Mouse (Mus musculus) liver, embryonic 14.5 days (tissue): ENCODE measurements around the gene St5. TPM values are rescaled to one million over a fixed set of nuclear protein-coding genes. Genes with fewer than 3 reads are reported as not detected.

Experiments used
- ATAC-seq: fragments of 200-750 bp; cut with Nextera tagmentation; 2 replicates; pipeline ENCODE4 v1.8.0; 2017; ENCODE audit warnings: moderate number of reproducible peaks, mild to moderate bottlenecking, moderate library complexity; ENCODE audit not compliant: insufficient read depth
- DNase-seq, 3 experiments: peaks; one replicate each; pipeline ENCODE4 v3.0.0-alpha.2; 2012 to 2013; ENCODE audit warnings: low read depth in 3 of 3, low spot score in 3 of 3
- H3K27ac ChIP-seq: fragments of 300-500 bp; sonication (generic); 2 replicates; pipeline ENCODE4 v1.5.1; 2014; ENCODE audit warnings: moderate library complexity, mild to moderate bottlenecking, control low read depth, inconsistent platforms
- H3K27me3 ChIP-seq: fragments of 300-500 bp; sonication (generic); 2 replicates; pipeline ENCODE4 v1.6.1; 2014; ENCODE audit warnings: mild to moderate bottlenecking, low read length, moderate library complexity; ENCODE audit not compliant: control insufficient read depth, insufficient read depth
- H3K36me3 ChIP-seq: fragments of 300-500 bp; sonication (generic); replicated peaks from 2 replicates; pipeline ENCODE4 v1.6.1; 2014; ENCODE audit warnings: low read depth; ENCODE audit not compliant: control insufficient read depth, insufficient read depth
- H3K4me1 ChIP-seq, 2 experiments: fragments of 200-500 bp in 1 of 2; fragments of 300-500 bp in 1 of 2; sonication (generic) in 1 of 2; replicated peaks; 2 replicates each; pipeline ENCODE4 v1.6.1; 2012 to 2014; ENCODE audit warnings: antibody characterized with exemption in 1 of 2, inconsistent platforms in 1 of 2, low read length in 1 of 2; ENCODE audit not compliant: control insufficient read depth in 2 of 2, insufficient read depth in 2 of 2
- H3K4me2 ChIP-seq: fragments of 300-500 bp; sonication (generic); 2 replicates; pipeline ENCODE4 v1.6.1; 2014; ENCODE audit warnings: low read depth, mild to moderate bottlenecking, control low read depth, moderate library complexity
- H3K4me3 ChIP-seq, 2 experiments: fragments of 200-500 bp in 1 of 2; fragments of 300-500 bp in 1 of 2; sonication (generic) in 1 of 2; 2 replicates each; pipeline ENCODE4 v1.5.1; 2012 to 2014; ENCODE audit warnings: low read depth in 2 of 2, low read length in 2 of 2, mild to moderate bottlenecking in 2 of 2, control low read depth in 1 of 2, inconsistent platforms in 1 of 2, moderate library complexity in 1 of 2; ENCODE audit not compliant: insufficient read depth in 1 of 2
- H3K9ac ChIP-seq: fragments of 300-500 bp; sonication (generic); replicated peaks from 2 replicates; pipeline ENCODE4 v1.6.1; 2014; ENCODE audit warnings: mild to moderate bottlenecking, control low read depth, moderate library complexity
- H3K9me3 ChIP-seq: fragments of 300-500 bp; sonication (generic); 2 replicates; pipeline ENCODE4 v1.6.1; 2016; ENCODE audit warnings: low read length, mixed read lengths; ENCODE audit not compliant: control insufficient read depth
- CTCF ChIP-seq: IDR thresholded peaks from 2 replicates; pipeline ENCODE4 v1.5.1; 2016; ENCODE audit warnings: antibody characterized with exemption, low read depth, control low read depth
- EP300 ChIP-seq: IDR thresholded peaks from 2 replicates; pipeline ENCODE4 v1.6.1; 2016; ENCODE audit warnings: antibody characterized with exemption, low read depth
- WGBS: fragments of 180-500 bp; shearing (Covaris S2); extraction: QIAGEN DNeasy Blood & Tissue Kit; methylation state at CpG from one replicate; pipeline ENCODE4 v1.1.7; 2014; ENCODE audit not compliant: insufficient replicate concordance; 5-methylcytosine and 5-hydroxymethylcytosine counted together
- polyA plus RNA-seq, 2 experiments: library from polyadenylated mRNA; depleted of rRNA in 1 of 2; stranded (reverse) in 1 of 2; unstranded in 1 of 2; fragments of >200 nt; fragmentation: Nextera tagmentation in 1 of 2; extraction: Ambion mirVana in 1 of 2; gene quantifications; 2 replicates each; pipeline versions ENCODE4 v1.2.1 to v1.2.3; 2012 to 2014

Gene St5
- polyA plus RNA-seq, 2 experiments = 13.8 to 14.0 TPM

DNA sequence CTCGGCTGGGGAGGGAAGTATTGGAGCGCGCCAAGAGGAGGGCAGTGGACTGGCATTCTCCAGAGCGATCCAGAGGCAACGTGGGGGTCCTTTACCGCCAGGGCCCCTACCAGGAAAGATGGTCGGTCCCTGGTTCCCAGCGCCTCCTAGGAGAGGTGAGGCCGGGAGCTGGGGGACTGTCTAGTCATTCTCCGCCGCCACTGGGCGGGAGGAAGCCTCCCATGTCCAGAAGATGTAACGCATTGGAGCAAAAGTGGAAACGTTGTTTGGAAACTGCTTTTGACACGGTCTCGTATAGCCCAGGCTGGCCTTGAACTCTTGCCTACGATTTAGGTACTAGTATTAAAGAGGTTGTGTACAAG lies 592 bp upstream of the St5 start:
- Histone ChIP-seq H3K4me3 (peak overlapping the region; percentile 76 to 83), H3K27me3 (no peaks in the 10 kb centered on the region), H3K9ac (peak overlapping the region; percentile 89), H3K9me3 (no peaks in the 10 kb centered on the region), H3K4me1 (peaks cover 16 to 26% of the 10 kb centered on the region in 2 experiments), H3K27ac (peak overlapping the region; percentile 69), H3K36me3 (peaks cover 12% of the 10 kb centered on the region), H3K4me2 (peak overlapping the region; percentile 92)
- peak; percentile 7; the same call in 1 of the 2 replicates for TF ChIP-seq CTCF
- no peak for TF ChIP-seq EP300
- peak; percentile 65 for ATAC-seq
- peak in 2 of 3 experiments; percentile 19 to 26 for DNase-seq
- 3% methylated on average over 17 of the region's 17 CpGs for WGBS

GRCm38 (mm10) chr7:109702721-109703120 lies 684 bp downstream of the St5 start:
- Histone ChIP-seq H3K4me3 (no peak overlapping the region; a peak in 1 of 4 replicates), H3K36me3 (no peaks in the 10 kb centered on the region; the same call in none of the 2 replicates), H3K27me3 (no peaks in the 10 kb centered on the region), H3K9me3 (no peaks in the 10 kb centered on the region), H3K27ac (no peak overlapping the region), H3K9ac (no peak overlapping the region), H3K4me1 (peaks cover 16 to 26% of the 10 kb centered on the region in 2 experiments), H3K4me2 (peak overlapping the region; percentile 92)
- DNase-seq = no peak
- TF ChIP-seq EP300 (no peak), CTCF (no peak)
- WGBS = 60% methylated on average over 4 of the region's 4 CpGs
- ATAC-seq = no peak

GRCm38 (mm10) chr7:109700213-109700612 lies 3.2 kb downstream of the St5 start:
- no peaks in the 10 kb centered on the region for H3K36me3 ChIP-seq
- DNase-seq = no peak

GRCm38 (mm10) chr7:109695339-109695726 lies 8.1 kb downstream of the St5 start:
- Histone ChIP-seq H3K9me3 (no peaks in the 10 kb centered on the region), H3K9ac (no peak overlapping the region), H3K4me2 (no peak overlapping the region), H3K4me3 (no peak overlapping the region), H3K27me3 (no peaks in the 10 kb centered on the region), H3K27ac (no peak overlapping the region), H3K4me1 (no peaks in the 10 kb centered on the region; a peak in 1 of 4 replicates), H3K36me3 (no peaks in the 10 kb centered on the region)
- ATAC-seq (no peak), DNase-seq (no peak)
- TF ChIP-seq CTCF = no peak
- TF ChIP-seq EP300 = no peak
- WGBS = 82% methylated on average over 10 of the region's 10 CpGs

More at GRCm38 (mm10) chr7:109700213-109700612, 3.2 kb downstream of the St5 start:
- Histone ChIP-seq H3K9me3 (no peaks in the 10 kb centered on the region), H3K4me3 (no peak overlapping the region), H3K27me3 (no peaks in the 10 kb centered on the region), H3K4me1 (peaks cover 16 to 20% of the 10 kb centered on the region in 2 experiments), H3K27ac (no peak overlapping the region), H3K4me2 (no peak overlapping the region), H3K9ac (no peak overlapping the region)
- no peak for ATAC-seq
- peak; percentile 50 for TF ChIP-seq CTCF
- TF ChIP-seq EP300 = no peak

GRCm38 (mm10) chr7:109694576-109695338 lies 8.6 kb downstream of the St5 start:
- no peak for ATAC-seq
- H3K9me3 ChIP-seq = no peaks in the 10 kb centered on the region
- no peak for DNase-seq
- no peaks in the 10 kb centered on the region for H3K27me3 ChIP-seq
- no peak overlapping the region for H3K27ac ChIP-seq
- no peaks in the 10 kb centered on the region; a peak in 1 of 4 replicates for H3K4me1 ChIP-seq
- no peak overlapping the region for H3K4me2 ChIP-seq
- no peak for TF ChIP-seq EP300
- no peak for TF ChIP-seq CTCF
- H3K36me3 ChIP-seq = no peaks in the 10 kb centered on the region
- no peak overlapping the region for H3K9ac ChIP-seq
- H3K4me3 ChIP-seq = no peak overlapping the region
- WGBS = 64% methylated on average over 13 of the region's 13 CpGs
